Mouse (Mus musculus) brain, adult 2 months (tissue): ENCODE data around the gene Efnb3.

Experiments
- DNase-seq: peaks from one replicate; pipeline ENCODE4 v3.0.0; 2011; ENCODE audit warnings: low read depth, low spot score

Gene Efnb3

GRCm38 (mm10) chr11:69559851-69560765 lies at the start of gene Efnb3:
TSS of gene Efnb3 (minus strand) at chr11:69560205.
- peak; percentile 81 for DNase-seq

- DNase-seq, result no peak
Observed at GRCm38 (mm10) chr11:69609416-69609815, 49.4 kb upstream of the Efnb3 start.

GRCm38 (mm10) chr11:69608525-69608924 lies 48.5 kb upstream of the Efnb3 start:
- no peak for DNase-seq

GRCm38 (mm10) chr11:69606832-69607231 lies 46.8 kb upstream of the Efnb3 start:
- DNase-seq, result no peak

- DNase-seq, result no peak
Observed at GRCm38 (mm10) chr11:69606491-69606795, 46.4 kb upstream of the Efnb3 start.

GRCm38 (mm10) chr11:69605726-69606490 lies 45.9 kb upstream of the Efnb3 start, which contains the start of gene Atp1b2:
TSS of gene Atp1b2 (minus strand) at chr11:69605942.
- DNase-seq, result peak; percentile 97

- DNase-seq, result peak; percentile 77
Observed at GRCm38 (mm10) chr11:69604795-69605664, 45.0 kb upstream of the Efnb3 start.

GRCm38 (mm10) chr11:69604347-69604746 lies 44.3 kb upstream of the Efnb3 start:
- peak; percentile 39 for DNase-seq

- no peak for DNase-seq
Observed at GRCm38 (mm10) chr11:69603516-69603915, 43.5 kb upstream of the Efnb3 start.

- DNase-seq, result no peak
Observed at GRCm38 (mm10) chr11:69601768-69602167, 41.8 kb upstream of the Efnb3 start.

- peak; percentile 55 for DNase-seq
Observed at GRCm38 (mm10) chr11:69600098-69600497, 40.1 kb upstream of the Efnb3 start.

GRCm38 (mm10) chr11:69599436-69599835 lies 39.4 kb upstream of the Efnb3 start:
- no peak for DNase-seq

GRCm38 (mm10) chr11:69594853-69595252 lies 34.8 kb upstream of the Efnb3 start:
- no peak for DNase-seq

GRCm38 (mm10) chr11:69592799-69593198 lies 32.8 kb upstream of the Efnb3 start:
- no peak for DNase-seq

- DNase-seq, result peak; percentile 66
Observed at GRCm38 (mm10) chr11:69591899-69592637, 32.1 kb upstream of the Efnb3 start.

GRCm38 (mm10) chr11:69591424-69591823 lies 31.4 kb upstream of the Efnb3 start:
- no peak for DNase-seq

GRCm38 (mm10) chr11:69590622-69591021 lies 30.6 kb upstream of the Efnb3 start:
- DNase-seq, result no peak

- DNase-seq, result no peak
Observed at GRCm38 (mm10) chr11:69589207-69589834, 29.3 kb upstream of the Efnb3 start.

- DNase-seq, result no peak
Observed at GRCm38 (mm10) chr11:69585718-69586325, 25.8 kb upstream of the Efnb3 start.

GRCm38 (mm10) chr11:69584937-69585336 lies 24.9 kb upstream of the Efnb3 start:
- DNase-seq, result no peak
